Mouse (Mus musculus): ENCODE measurements at regions not wholly inside any gene's neighbourhood (a gene's known extent, or its start where the extent isn't known, plus 50 kb on each side); places are given as distances from the start of the nearest gene placed in this dataset.
"Not testable (repeated sequence)": the region's sequence is repeated elsewhere in the genome, so short reads cannot be mapped to it uniquely, and the experiment has no call there.

- not testable (repeated sequence) for H3K4me1 ChIP-seq; DNase-seq (ENCODE audit: low spot score); H3K36me3 ChIP-seq; H3K4me3 ChIP-seq; H3K27me3 ChIP-seq (ENCODE audit: insufficient read depth, poor library complexity, severe bottlenecking); H3K27ac ChIP-seq
- WGBS, result 78% methylated on average over 2 of the region's 2 CpGs
- peaks cover 59% of the 10 kb centered on the region for H3K9me3 ChIP-seq
Observed at GRCm38 (mm10) chr5:145635204-145635603, 50.7 kb upstream of the Cyp3a41b start.
